Mouse (Mus musculus): ENCODE measurements at regions not wholly inside any gene's neighbourhood (a gene's known extent, or its start where the extent isn't known, plus 50 kb on each side); places are given as distances from the start of the nearest gene placed in this dataset.

- Histone ChIP-seq H3K9ac (replicated peaks) (no peak overlapping the region), H3K4me2 (ENCODE audit: low read depth, low read length) (no peak overlapping the region), H3K27me3 (ENCODE audit: insufficient read depth, low read length) (no peaks in the 10 kb centered on the region), H3K9me3 (ENCODE audit: low read length) (no peaks in the 10 kb centered on the region), H3K4me3 (ENCODE audit: low read depth, low read length) (no peak overlapping the region), H3K36me3 (replicated peaks; ENCODE audit: insufficient read depth, low read length) (no peaks in the 10 kb centered on the region), H3K27ac (ENCODE audit: low read depth) (no peak overlapping the region), H3K4me1 (ENCODE audit: insufficient read depth) (no peaks in the 10 kb centered on the region)
- DNase-seq, result no peak
- ATAC-seq, result no peak
- 82% methylated on average over 4 of the region's 4 CpGs for WGBS (ENCODE audit: insufficient replicate concordance)
- TF ChIP-seq CTCF (IDR thresholded peaks at IDR 0.05; ENCODE audit: low read depth) (no peak), EP300 (IDR thresholded peaks at IDR 0.05; ENCODE audit: low read depth) (no peak)
Observed at GRCm38 (mm10) chr1:137815401-137815888, 360.1 kb downstream of the Ptprc start.

- Histone ChIP-seq H3K9ac (replicated peaks) (no peak overlapping the region), H3K9me3 (ENCODE audit: low read length) (no peaks in the 10 kb centered on the region), H3K4me2 (ENCODE audit: low read depth, low read length) (no peak overlapping the region), H3K36me3 (replicated peaks; ENCODE audit: insufficient read depth, low read length) (no peaks in the 10 kb centered on the region), H3K4me1 (ENCODE audit: insufficient read depth) (no peaks in the 10 kb centered on the region), H3K4me3 (ENCODE audit: low read depth, low read length) (no peak overlapping the region), H3K27me3 (ENCODE audit: insufficient read depth, low read length) (no peaks in the 10 kb centered on the region), H3K27ac (ENCODE audit: low read depth) (no peak overlapping the region)
- DNase-seq (no peak), ATAC-seq (no peak)
- 63% methylated on average over 2 of the region's 2 CpGs for WGBS (ENCODE audit: insufficient replicate concordance)
- no peak for TF ChIP-seq CTCF (IDR thresholded peaks at IDR 0.05; ENCODE audit: low read depth)
- no peak for TF ChIP-seq EP300 (IDR thresholded peaks at IDR 0.05; ENCODE audit: low read depth)
Observed at GRCm38 (mm10) chr1:137814556-137814955, 361.0 kb downstream of the Ptprc start.

- Histone ChIP-seq H3K27me3 (ENCODE audit: insufficient read depth, low read length) (no peaks in the 10 kb centered on the region), H3K36me3 (replicated peaks; ENCODE audit: insufficient read depth, low read length) (no peaks in the 10 kb centered on the region), H3K9me3 (ENCODE audit: low read length) (no peaks in the 10 kb centered on the region), H3K4me2 (ENCODE audit: low read depth, low read length) (no peak overlapping the region), H3K4me1 (ENCODE audit: insufficient read depth) (no peaks in the 10 kb centered on the region), H3K9ac (replicated peaks) (no peak overlapping the region), H3K4me3 (ENCODE audit: low read depth, low read length) (no peak overlapping the region), H3K27ac (ENCODE audit: low read depth) (no peak overlapping the region)
- DNase-seq, result no peak
- TF ChIP-seq EP300 (IDR thresholded peaks at IDR 0.05; ENCODE audit: low read depth), result no peak
- no peak for TF ChIP-seq CTCF (IDR thresholded peaks at IDR 0.05; ENCODE audit: low read depth)
- WGBS (ENCODE audit: insufficient replicate concordance), result 56% methylated on average over 1 of the region's 1 CpGs
- ATAC-seq, result no peak
Observed at GRCm38 (mm10) chr1:137813716-137814115, 361.8 kb downstream of the Ptprc start.

- no peak overlapping the region for H3K27ac ChIP-seq (ENCODE audit: low read depth)
- no peak for TF ChIP-seq EP300 (IDR thresholded peaks at IDR 0.05; ENCODE audit: low read depth)
- no peak for TF ChIP-seq CTCF (IDR thresholded peaks at IDR 0.05; ENCODE audit: low read depth)
- 78% methylated on average over 4 of the region's 4 CpGs for WGBS (ENCODE audit: insufficient replicate concordance)
- no peaks in the 10 kb centered on the region for H3K4me1 ChIP-seq (ENCODE audit: insufficient read depth)
- DNase-seq, result no peak
- H3K9me3 ChIP-seq (ENCODE audit: low read length), result no peaks in the 10 kb centered on the region
- ATAC-seq, result no peak
- H3K4me3 ChIP-seq (ENCODE audit: low read depth, low read length), result no peak overlapping the region
- H3K9ac ChIP-seq (replicated peaks), result no peak overlapping the region
- H3K27me3 ChIP-seq (ENCODE audit: insufficient read depth, low read length), result no peaks in the 10 kb centered on the region
- H3K4me2 ChIP-seq (ENCODE audit: low read depth, low read length), result no peak overlapping the region
- no peaks in the 10 kb centered on the region for H3K36me3 ChIP-seq (replicated peaks; ENCODE audit: insufficient read depth, low read length)
Observed at GRCm38 (mm10) chr1:137811981-137812380, 363.5 kb downstream of the Ptprc start.

- ATAC-seq (peak; percentile 78), DNase-seq (peak; percentile 20)
- no peaks in the 10 kb centered on the region for H3K36me3 ChIP-seq (replicated peaks; ENCODE audit: insufficient read depth, low read length)
- peak overlapping the region; percentile 58 for H3K4me2 ChIP-seq (ENCODE audit: low read depth, low read length)
- no peaks in the 10 kb centered on the region for H3K9me3 ChIP-seq (ENCODE audit: low read length)
- peak overlapping the region; percentile 71 for H3K27ac ChIP-seq (ENCODE audit: low read depth)
- TF ChIP-seq EP300 (IDR thresholded peaks at IDR 0.05; ENCODE audit: low read depth) (peak; percentile 62), CTCF (IDR thresholded peaks at IDR 0.05; ENCODE audit: low read depth) (no peak)
- no peak overlapping the region for H3K4me3 ChIP-seq (ENCODE audit: low read depth, low read length)
- 22% methylated on average over 8 of the region's 8 CpGs for WGBS (ENCODE audit: insufficient replicate concordance)
- no peaks in the 10 kb centered on the region for H3K27me3 ChIP-seq (ENCODE audit: insufficient read depth, low read length)
- H3K4me1 ChIP-seq (ENCODE audit: insufficient read depth), result no peaks in the 10 kb centered on the region
- H3K9ac ChIP-seq (replicated peaks), result no peak overlapping the region
Observed at GRCm38 (mm10) chr1:137806742-137807141, 368.8 kb downstream of the Ptprc start.

GRCm38 (mm10) chr1:137806252-137806651 is 369.3 kb downstream of the Ptprc start:
- H3K9me3 ChIP-seq (ENCODE audit: low read length), result no peaks in the 10 kb centered on the region
- 40% methylated on average over 8 of the region's 8 CpGs for WGBS (ENCODE audit: insufficient replicate concordance)
- H3K9ac ChIP-seq (replicated peaks), result no peak overlapping the region
- H3K4me2 ChIP-seq (ENCODE audit: low read depth, low read length), result peak overlapping the region; percentile 58
- H3K27ac ChIP-seq (ENCODE audit: low read depth), result peak overlapping the region; percentile 71
- H3K4me3 ChIP-seq (ENCODE audit: low read depth, low read length), result no peak overlapping the region
- no peaks in the 10 kb centered on the region for H3K27me3 ChIP-seq (ENCODE audit: insufficient read depth, low read length)
- TF ChIP-seq EP300 (IDR thresholded peaks at IDR 0.05; ENCODE audit: low read depth) (no peak), CTCF (IDR thresholded peaks at IDR 0.05; ENCODE audit: low read depth) (no peak)
- ATAC-seq, result peak; percentile 25; the same call in 1 of the 2 replicates
- no peak for DNase-seq
- H3K4me1 ChIP-seq (ENCODE audit: insufficient read depth), result no peaks in the 10 kb centered on the region
- no peaks in the 10 kb centered on the region for H3K36me3 ChIP-seq (replicated peaks; ENCODE audit: insufficient read depth, low read length)

GRCm38 (mm10) chr1:137802119-137802518 is 373.4 kb downstream of the Ptprc start:
- H3K4me1 ChIP-seq (ENCODE audit: insufficient read depth), result no peaks in the 10 kb centered on the region
- H3K4me3 ChIP-seq (ENCODE audit: low read depth, low read length), result no peak overlapping the region
- H3K36me3 ChIP-seq (replicated peaks; ENCODE audit: insufficient read depth, low read length), result no peaks in the 10 kb centered on the region
- ATAC-seq (no peak), DNase-seq (no peak)
- no peak for TF ChIP-seq CTCF (IDR thresholded peaks at IDR 0.05; ENCODE audit: low read depth)
- no peaks in the 10 kb centered on the region for H3K9me3 ChIP-seq (ENCODE audit: low read length)
- no peaks in the 10 kb centered on the region for H3K27me3 ChIP-seq (ENCODE audit: insufficient read depth, low read length)
- H3K9ac ChIP-seq (replicated peaks), result no peak overlapping the region
- H3K4me2 ChIP-seq (ENCODE audit: low read depth, low read length), result no peak overlapping the region
- 72% methylated on average over 4 of the region's 4 CpGs for WGBS (ENCODE audit: insufficient replicate concordance)
- no peak overlapping the region for H3K27ac ChIP-seq (ENCODE audit: low read depth)
